Mouse (Mus musculus) kidney, adult 18-20 months (tissue): Measurements from ENCODE around the gene Lpar3.

Source experiments
- DNase-seq: peaks from one replicate; pipeline ENCODE4 v3.0.0; 2021

The Lpar3 gene

DNA sequence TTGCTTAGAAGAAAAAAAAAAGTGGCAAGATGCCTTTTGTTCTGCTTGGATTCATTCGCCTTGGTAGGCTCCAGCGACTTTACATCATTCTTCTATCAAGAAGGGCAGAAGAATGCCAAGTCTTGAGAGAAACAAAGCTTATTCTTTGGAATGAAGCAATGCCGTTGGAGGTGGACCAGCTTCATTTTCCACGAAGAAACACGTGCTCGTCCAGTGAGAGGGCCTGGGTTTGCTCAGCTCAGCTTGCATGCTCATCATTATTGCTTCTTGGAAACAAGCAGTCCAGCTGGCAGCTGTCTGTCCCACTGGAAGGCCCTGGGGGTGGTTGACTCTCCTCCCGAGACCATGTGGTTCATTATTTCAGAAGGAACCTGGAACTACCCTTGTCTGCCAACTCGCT lies 94.7 kb downstream of the Lpar3 start:
- no peak for DNase-seq

DNA sequence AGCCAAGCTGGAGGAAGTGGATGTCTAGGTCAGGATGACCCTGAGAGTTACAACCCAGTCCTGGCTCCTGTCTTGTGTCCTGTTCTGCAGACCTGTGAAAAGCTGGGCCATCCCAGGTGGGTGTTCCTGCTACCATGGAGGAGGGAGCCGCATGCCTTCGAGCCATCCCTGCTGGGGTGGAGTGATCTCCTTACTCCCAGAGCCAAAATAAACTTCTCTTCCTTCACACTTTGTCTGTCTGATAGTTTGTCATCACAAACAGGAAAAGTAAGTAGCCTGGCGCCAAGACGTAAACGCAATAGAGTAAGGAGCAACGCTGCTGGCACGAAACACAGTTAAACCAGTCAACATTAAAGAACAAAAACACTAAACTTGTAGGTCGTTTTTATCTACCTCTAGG lies 95.5 kb downstream of the Lpar3 start:
- no peak for DNase-seq

- no peak for DNase-seq
Observed at GRCm38 (mm10) chr3:146317366-146317765, 96.6 kb downstream of the Lpar3 start.

DNA sequence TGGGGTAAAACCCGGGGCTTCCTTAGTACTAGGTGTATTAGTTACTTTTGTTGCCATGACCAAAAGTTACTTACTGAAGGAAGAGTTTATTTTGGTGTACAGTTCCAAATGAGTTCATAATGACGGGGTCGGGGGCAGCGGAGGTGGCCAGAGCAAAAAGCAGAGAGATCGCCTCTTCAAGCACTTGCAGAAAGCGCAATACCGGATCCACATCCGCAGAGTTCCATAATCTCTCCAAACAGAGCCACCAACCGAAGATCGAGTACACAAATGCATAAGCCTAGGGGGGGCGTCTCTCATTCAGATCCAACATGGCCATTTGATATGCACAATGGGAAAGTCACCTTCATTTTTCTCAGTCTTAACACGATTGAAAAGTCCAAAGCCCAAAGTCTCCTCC lies 97.1 kb downstream of the Lpar3 start:
- no peak for DNase-seq

GRCm38 (mm10) chr3:146318520-146318938 lies 97.8 kb downstream of the Lpar3 start:
- DNase-seq = no peak

DNA sequence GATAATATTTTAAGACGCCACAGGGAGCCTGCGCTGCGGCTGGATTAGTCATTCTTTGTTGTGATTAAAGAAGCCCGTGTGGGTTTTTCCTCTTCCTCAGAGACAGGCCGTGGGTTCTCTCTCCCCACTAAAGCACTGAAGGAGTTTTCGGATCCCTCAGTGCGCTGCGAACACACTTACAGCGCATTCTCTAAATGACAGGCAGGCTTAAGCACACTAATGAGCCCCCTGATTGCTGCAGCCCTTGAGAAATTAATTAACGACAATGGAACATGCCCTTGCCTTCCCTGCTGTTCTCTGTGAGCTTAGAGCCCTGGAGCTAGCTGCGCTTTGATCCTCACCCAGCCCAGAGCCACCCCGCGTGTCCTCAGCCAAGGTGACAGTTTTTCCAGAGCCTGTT lies 98.2 kb downstream of the Lpar3 start:
- DNase-seq = no peak

DNA sequence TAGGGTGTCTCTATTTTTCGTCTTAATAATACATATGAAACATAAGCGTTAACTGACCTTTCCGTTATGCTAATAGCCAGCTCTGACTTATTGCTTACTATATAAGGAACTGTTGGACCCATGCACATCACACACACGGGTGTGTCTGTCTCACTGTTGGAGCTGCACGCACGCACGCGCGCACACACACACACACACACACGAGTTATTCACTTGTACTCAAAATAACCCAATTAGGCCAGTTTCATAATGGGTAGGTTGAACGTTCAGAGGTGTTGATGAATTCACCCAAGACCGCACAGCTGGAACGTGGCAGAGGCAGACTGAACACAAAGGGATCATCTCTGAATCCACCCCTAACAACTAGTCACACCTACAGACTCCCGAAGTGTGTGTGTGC lies 98.7 kb downstream of the Lpar3 start:
- DNase-seq = no peak

DNA sequence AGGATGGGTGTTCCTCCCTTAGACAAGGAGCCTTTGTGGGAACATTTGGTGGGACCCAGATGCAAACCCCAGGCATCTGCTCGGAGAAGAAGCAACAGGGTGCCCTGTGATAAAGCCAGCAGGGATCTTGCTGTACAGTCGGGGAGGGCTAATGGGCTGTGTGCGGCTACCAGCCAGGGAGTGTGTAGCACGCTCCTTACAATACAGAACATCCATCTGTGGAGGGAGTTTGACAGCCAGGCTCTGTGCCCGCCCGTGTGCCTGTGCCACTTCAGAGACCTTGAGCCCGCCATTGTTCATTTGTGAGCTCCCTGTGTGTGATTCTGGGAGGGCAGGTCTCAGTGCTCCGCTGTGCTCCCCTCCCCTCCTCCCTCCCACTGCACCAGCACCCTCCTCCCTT lies 104.2 kb downstream of the Lpar3 start:
- no peak for DNase-seq

DNA sequence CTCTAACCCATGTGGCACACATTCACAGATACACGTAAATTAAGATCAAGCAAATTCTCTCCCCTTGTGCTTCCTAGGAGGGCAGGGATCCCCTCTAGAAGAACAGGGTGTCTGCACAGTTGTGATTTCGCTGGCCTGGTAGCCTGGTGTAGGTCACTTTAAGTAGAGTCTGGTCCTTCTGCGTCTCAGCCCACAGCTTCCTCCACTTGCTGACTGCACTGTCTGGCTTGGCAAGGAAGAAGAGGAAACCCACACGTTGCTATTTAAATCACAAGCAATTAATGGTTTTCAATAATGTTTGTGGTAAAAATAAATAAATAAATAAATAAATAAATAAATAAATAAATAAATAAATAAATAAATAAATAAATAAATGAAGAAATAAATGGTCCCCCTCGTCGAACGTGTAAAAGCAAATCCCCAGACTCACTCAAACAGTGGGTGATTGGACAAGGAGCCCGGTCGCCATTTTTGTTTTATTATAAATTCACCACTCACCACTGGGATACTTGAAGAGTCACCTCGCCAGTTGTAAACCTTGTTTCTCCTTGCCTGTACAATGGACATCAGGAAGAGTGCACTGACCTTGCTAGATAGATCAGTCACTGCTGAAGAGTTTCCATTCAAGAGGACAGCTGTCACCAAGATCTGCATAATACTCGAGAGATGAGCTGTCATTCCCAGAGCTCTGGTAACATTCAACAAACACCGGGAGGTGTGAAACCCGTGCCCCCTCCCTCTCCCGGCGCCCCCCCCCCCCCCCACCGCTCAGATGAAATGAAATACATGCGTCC lies 106.2 kb downstream of the Lpar3 start:
- no peak for DNase-seq

GRCm38 (mm10) chr3:146327537-146328255 lies 106.9 kb downstream of the Lpar3 start:
- peak; percentile 66 for DNase-seq

DNA sequence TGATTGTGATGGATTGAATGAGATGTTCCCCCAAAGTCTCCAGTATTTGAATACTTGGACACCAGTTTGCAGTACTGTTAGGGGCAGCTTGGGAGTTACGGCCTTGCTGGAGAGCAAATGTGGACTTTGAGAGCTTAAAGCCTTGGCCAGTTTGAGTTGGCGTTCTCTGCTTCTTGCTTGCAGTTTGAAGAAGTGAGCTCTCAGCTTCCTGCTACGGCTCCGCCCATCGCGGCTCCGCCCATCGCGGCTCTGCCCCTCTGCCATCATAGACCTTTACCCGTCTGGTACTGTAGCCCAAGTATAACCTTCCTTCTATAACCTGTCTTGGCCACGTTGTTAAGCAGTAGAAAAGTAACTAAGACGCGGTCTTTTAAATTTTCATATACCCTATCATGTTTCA lies 108.0 kb downstream of the Lpar3 start:
- peak; percentile 56 for DNase-seq

DNA sequence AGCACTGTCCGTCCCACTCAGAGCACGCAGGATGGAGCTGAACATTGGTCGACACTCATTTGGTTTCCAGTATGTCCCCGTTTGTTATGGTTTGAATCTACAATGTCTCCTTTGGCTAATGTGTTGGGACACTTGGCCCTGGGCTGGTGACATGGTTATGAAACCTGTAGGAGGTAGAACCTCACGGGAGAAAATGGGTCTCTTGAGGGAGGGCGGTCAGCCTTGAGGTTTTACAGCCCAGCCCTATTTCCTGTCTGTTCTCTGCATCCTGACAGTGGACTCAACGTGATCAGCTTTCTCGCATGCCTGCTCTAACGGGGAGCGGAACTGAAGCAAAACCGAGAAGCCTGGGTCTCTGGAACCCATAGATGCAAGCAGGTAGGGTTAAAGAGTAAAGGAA lies 111.1 kb downstream of the Lpar3 start:
- DNase-seq = no peak

DNA sequence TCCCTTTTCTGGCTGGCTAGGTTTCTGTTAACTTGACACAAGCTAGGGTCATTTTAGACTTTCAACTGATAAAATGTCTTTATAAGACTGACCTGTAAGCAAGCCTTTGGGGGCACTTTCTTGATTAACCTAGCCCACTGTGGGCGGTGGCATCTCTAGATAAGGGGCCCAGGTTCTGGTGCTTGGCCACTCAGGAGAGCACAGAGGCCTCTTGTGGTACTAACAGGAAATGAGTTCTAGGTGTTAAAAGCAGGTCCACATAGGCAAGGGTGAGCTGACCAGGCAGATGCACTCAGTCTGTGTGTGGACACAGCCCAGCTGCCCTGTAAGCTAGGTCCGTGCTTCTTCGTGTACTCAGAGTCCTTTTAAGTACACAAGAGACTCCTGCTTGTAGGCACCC lies 112.5 kb downstream of the Lpar3 start:
- DNase-seq = no peak

GRCm38 (mm10) chr3:146334070-146334469 lies 113.3 kb downstream of the Lpar3 start:
- DNase-seq = no peak
